Mouse (Mus musculus) ovary, adult 18-20 months (tissue): Measurements from ENCODE around the gene Sema4b.
A peak's percentile ranks its signal among the peaks of the same experiment; 100 is the strongest.

Experiments
- DNase-seq: peaks from one replicate; pipeline ENCODE4 v3.0.0; 2022; ENCODE audit warnings: low spot score, mixed read lengths

The Sema4b gene

DNA sequence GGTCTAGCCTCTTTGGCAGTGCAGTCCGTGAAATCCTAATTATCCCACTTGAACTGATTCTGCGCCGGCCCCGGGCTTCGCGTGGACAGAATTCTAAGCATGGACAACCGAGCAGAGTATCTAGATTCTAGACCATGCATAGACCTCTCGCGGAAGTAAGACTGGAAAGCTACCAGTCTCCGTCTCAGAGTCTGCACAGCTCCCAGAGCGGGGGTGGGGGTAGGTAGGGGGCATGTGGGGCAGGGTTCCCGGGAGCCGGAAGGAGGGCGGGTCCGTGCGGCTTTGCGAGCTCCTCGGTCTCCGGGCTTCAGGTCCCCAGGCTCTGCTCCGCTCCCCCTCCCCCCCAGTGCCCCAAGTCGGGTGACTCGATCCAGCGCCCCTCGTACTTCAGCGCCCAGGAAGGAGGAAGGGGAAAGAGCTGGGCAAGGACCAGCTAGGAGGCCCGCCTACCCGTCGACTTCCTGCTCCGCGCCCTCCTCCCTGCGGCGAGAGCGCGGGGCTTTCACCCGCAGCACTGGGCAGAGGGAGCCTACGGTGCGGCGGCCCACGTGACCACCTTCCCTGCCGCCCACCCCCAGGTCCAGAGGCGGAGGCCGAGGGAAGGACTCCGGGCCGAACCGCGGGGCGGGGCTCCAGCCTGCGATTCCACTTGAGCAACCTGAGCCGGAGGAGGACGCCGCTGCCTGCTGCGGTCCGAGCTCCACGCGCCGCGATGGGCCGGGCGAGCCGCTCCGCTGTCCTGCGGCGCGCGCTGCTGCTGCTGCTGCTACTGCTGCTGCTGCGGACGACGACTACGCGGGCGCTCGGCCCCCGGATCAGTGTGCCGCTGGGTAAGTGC lies 11.5 kb downstream of the Sema4b start:
- peak; percentile 86 for DNase-seq

GRCm38 (mm10) chr7:80198863-80199262 lies 12.2 kb downstream of the Sema4b start:
- no peak for DNase-seq

GRCm38 (mm10) chr7:80199286-80199685 lies 12.6 kb downstream of the Sema4b start:
- no peak for DNase-seq

GRCm38 (mm10) chr7:80199851-80200587 lies 13.4 kb downstream of the Sema4b start:
- DNase-seq, result no peak

- DNase-seq, result no peak
Measured at GRCm38 (mm10) chr7:80200588-80200945, 13.9 kb downstream of the Sema4b start.

- no peak for DNase-seq
Measured at GRCm38 (mm10) chr7:80200963-80201539, 14.4 kb downstream of the Sema4b start.

DNA sequence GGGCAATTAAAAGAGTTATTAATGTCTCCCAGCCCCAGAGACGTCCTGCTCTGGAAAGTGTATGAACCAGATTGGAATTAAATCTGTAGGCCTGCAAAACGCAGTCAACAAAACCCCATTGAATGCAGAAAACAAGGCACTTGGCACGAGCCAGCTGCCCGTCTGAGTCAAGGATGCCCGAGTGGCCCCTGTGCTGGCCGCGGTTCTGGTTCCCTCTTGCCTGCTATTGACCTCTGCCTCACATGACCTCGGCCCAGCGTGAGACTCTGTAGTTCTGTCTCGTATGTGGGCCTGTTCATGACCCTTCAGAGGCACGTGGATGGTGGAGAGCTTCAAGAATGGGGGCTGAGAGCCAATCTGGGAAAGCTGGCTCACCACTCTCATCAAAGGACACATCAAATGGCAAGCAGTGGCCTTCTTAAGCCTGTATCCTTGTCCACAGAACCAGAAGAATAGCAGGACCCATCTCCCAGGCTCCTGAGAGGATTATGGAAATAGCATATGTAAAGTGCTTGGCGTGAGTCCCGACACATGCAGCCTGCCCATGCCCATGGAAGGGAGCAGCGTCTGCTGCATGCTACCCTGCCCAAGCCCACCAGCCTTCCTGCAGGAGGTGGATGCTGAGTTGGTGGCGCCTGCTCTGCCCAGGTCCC lies 15.4 kb downstream of the Sema4b start:
- no peak for DNase-seq

GRCm38 (mm10) chr7:80202961-80203360 lies 16.3 kb downstream of the Sema4b start:
- no peak for DNase-seq

DNA sequence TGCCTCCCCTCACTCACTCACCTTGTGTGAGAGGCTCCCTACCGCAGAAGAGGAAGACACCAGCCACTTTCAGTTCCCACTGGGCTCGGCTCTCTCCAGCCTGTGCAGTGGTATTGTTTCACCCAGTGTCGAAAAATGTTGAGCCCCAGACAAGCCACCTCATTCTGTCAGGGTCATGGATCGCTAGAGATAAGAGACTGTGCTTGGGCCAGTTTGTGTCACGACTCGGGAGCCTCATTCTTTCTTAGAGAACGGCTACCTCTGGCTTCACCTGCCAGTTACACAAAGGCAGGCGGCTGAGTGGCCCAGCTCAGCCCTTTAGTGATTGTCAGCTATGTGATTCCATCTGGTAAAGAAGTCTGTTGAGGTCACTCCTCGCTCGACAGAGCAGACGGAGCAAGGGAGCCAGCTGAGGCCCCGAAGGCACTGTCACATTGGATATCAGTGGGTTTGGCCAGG lies 17.0 kb downstream of the Sema4b start:
- DNase-seq, result no peak

- no peak for DNase-seq
Measured at GRCm38 (mm10) chr7:80204362-80204761, 17.7 kb downstream of the Sema4b start.

DNA sequence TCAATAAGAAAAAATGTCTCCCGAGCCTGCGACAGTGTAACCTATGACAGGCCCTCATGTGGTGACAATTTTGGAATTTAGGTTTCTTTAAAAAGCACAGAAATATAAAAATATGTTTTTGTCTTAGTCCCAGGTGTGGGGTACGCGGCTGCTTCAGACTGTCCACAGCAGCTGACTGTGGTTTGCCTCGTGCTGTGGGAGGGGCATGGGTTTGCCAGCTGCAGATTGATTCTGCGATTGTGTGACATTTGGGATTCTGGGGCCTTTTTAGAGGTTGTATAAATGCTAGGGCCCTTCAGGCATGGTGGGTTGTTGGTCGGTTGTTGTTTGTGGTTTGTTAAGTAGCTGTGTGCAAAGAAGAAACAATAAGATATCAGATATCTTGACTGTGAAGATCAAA lies 18.3 kb downstream of the Sema4b start:
- DNase-seq, result no peak

GRCm38 (mm10) chr7:80205705-80206589 lies 19.3 kb downstream of the Sema4b start:
- DNase-seq, result no peak

- no peak for DNase-seq
Measured at GRCm38 (mm10) chr7:80207314-80207731, 20.7 kb downstream of the Sema4b start.

DNA sequence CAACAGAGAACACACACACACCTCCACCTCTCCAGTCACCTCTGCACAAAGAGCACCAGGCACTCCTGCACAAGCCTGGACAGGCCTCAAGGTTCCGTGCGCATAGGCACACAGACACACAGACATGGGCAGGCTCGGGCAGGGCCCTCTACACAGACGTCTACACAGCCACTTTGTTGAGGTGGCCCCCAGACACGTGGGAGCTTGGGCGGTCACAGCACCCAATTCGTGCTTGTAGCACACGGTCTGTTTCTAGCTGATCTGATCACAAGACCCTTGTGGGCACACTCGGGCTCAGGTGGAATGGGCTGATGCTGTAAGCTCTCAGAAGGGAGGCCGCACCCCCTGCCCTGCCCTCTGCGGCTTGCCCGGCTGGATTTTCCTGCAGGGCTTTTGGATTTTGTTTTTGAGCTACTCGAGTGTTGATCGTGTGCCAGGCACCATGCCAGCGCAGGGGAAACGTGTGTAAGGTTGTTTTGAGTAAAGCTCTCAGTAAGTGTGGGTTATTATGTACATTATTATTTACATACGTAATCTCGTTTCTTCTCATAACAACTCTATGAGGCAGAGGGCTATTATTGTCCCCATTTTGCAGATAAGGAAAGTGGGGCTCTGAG lies 21.5 kb downstream of the Sema4b start:
- DNase-seq, result no peak

DNA sequence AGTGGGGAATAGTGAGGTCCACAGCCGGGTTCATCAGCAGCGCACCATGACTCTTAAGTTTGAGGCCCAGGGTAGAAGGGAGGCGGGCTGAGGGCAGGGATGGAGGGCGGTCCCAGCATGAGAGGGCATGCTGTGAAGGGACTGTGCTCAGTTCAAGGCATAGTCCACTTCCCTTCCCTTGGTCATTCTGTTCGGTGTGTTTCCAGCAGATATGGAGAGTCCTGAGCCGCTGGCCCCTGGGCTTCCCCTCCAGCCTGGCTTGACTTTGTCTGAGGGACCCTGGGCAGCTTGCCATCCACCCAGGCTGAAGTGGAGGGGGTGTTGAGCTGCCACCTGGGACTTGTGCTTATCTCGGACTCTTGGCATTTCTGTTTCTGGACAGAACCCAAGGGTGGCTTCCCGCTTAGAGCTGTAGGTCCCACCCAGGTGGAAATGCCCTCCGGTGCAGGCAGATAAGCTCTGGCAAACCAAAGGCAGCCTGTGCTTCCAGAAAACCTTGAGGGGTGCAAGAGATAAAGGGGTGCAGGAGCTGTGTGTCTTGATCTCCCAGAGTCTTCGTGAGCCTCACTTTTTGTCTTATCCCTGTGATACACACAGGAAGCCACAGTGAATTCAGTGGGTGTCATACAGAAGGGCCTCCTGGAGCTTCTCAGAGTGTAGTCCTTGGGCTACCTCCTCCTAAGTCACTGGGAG lies 22.2 kb downstream of the Sema4b start:
- peak; percentile 73 for DNase-seq

GRCm38 (mm10) chr7:80209669-80210068 lies 23.0 kb downstream of the Sema4b start:
- no peak for DNase-seq

DNA sequence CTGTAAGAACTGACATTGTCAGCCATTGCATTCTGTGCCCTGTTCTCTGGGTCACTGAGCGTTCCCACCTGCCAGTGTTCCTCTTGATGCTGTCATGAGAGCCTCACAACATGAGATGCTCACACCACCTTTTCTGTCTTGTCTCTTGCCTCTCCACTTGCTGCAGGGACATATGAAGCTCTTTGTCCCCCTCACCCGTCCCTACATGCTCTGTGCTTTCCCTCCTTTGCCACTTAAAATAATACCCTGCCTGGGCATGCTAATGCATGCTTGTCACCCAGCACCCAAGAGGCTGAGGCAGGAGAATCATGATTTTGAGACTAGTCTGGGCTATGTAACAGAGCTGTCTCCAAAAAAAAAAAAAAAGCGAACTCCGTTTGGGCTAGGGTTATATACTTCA lies 24.3 kb downstream of the Sema4b start:
- DNase-seq, result no peak

DNA sequence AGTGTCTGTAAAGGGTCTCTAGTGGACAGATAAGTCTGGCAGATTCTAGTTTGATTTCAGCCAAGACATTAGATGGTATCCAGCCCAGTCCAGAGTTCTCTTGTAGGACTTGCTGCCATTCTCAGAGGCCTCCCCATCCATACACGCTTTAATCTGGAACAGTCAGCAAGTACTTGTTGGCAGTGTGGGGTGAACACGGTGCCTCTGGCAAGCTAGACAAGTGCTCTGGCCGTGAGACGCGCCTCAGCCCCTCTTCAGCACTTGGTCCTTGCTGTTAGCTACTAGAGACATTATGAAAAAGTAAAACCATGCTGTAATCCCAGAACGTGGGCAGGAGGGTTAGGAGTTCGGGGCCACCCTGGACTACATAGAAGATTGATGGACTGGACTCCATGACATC lies 27.0 kb downstream of the Sema4b start:
- DNase-seq, result no peak

GRCm38 (mm10) chr7:80214459-80214858 lies 27.8 kb downstream of the Sema4b start:
- DNase-seq, result no peak

- DNase-seq, result no peak
Measured at GRCm38 (mm10) chr7:80215398-80215797, 28.8 kb downstream of the Sema4b start.
